Mouse (Mus musculus) adrenal gland, adult 18-20 months (tissue): ENCODE data around the gene Cela3a. TPM values are rescaled to one million over a fixed set of nuclear protein-coding genes. Genes with fewer than 3 reads are reported as not detected.
"Not testable (repeated sequence)": the region's sequence is repeated elsewhere in the genome, so short reads cannot be mapped to it uniquely, and the experiment has no call there.

ENCODE experiments used
- DNase-seq, 2 experiments: peaks; one replicate each; pipeline ENCODE4 v3.0.0; 2021 to 2022; ENCODE audit warnings: low spot score in 2 of 2
- total RNA-seq, 2 experiments: library from RNA; stranded (reverse); gene quantifications; 1 replicate in 1 of 2; 2 replicates in 1 of 2; pipeline ENCODE4 v1.2.3; 2021

Cela3a gene
- total RNA-seq, 2 experiments from 2014 or later = not detected

GRCm38 (mm10) chr4:137417712-137418564 is 8.3 kb upstream of the Cela3a start:
- no peak for DNase-seq

GRCm38 (mm10) chr4:137414936-137415335 is 5.3 kb upstream of the Cela3a start:
- no peak for DNase-seq

- not testable (repeated sequence) for DNase-seq
These were observed 2.7 kb upstream of the Cela3a start for GRCm38 (mm10) chr4:137412185-137412709.

GRCm38 (mm10) chr4:137405571-137405970 is 4.0 kb downstream of the Cela3a start:
- no peak for DNase-seq

- DNase-seq = peak; percentile 36 to 44
These were observed 12.7 kb downstream of the Cela3a start for GRCm38 (mm10) chr4:137396641-137397525.

GRCm38 (mm10) chr4:137393378-137394135 is 16.0 kb downstream of the Cela3a start:
- peak in 1 of 2 experiments; percentile 20 for DNase-seq

- DNase-seq = peak in 1 of 2 experiments; percentile 34
These were observed 16.7 kb downstream of the Cela3a start for GRCm38 (mm10) chr4:137392874-137393273.

- DNase-seq = no peak
These were observed 18.3 kb downstream of the Cela3a start for GRCm38 (mm10) chr4:137391287-137391686.

GRCm38 (mm10) chr4:137390196-137390595 is 19.4 kb downstream of the Cela3a start:
- no peak for DNase-seq

- peak in 1 of 2 experiments; percentile 27 for DNase-seq
These were observed 20.6 kb downstream of the Cela3a start for GRCm38 (mm10) chr4:137388983-137389382.

GRCm38 (mm10) chr4:137388059-137388794 is 21.4 kb downstream of the Cela3a start:
- peak; percentile 80 to 87 for DNase-seq

GRCm38 (mm10) chr4:137387482-137388058 is 22.0 kb downstream of the Cela3a start:
- DNase-seq = no peak

GRCm38 (mm10) chr4:137380702-137381605 is 28.6 kb downstream of the Cela3a start:
- DNase-seq = no peak

- DNase-seq = no peak
These were observed 29.8 kb downstream of the Cela3a start for GRCm38 (mm10) chr4:137379713-137380255.

GRCm38 (mm10) chr4:137379085-137379484 is 30.5 kb downstream of the Cela3a start:
- DNase-seq = no peak

- no peak for DNase-seq
These were observed 31.9 kb downstream of the Cela3a start for GRCm38 (mm10) chr4:137377526-137378304.

- DNase-seq = no peak
These were observed 32.8 kb downstream of the Cela3a start for GRCm38 (mm10) chr4:137376778-137377177.
